Mouse (Mus musculus): ENCODE data around the gene Crabp1. TPM values are rescaled to one million over a fixed set of nuclear protein-coding genes. Genes with fewer than 3 reads are reported as not detected.
A peak's percentile ranks its signal among the peaks of the same experiment; 100 is the strongest.

Gene Crabp1
- polyA plus RNA-seq (2012; rRNA removed), result 0.29 and 1.1 TPM in 2 replicates

DNA sequence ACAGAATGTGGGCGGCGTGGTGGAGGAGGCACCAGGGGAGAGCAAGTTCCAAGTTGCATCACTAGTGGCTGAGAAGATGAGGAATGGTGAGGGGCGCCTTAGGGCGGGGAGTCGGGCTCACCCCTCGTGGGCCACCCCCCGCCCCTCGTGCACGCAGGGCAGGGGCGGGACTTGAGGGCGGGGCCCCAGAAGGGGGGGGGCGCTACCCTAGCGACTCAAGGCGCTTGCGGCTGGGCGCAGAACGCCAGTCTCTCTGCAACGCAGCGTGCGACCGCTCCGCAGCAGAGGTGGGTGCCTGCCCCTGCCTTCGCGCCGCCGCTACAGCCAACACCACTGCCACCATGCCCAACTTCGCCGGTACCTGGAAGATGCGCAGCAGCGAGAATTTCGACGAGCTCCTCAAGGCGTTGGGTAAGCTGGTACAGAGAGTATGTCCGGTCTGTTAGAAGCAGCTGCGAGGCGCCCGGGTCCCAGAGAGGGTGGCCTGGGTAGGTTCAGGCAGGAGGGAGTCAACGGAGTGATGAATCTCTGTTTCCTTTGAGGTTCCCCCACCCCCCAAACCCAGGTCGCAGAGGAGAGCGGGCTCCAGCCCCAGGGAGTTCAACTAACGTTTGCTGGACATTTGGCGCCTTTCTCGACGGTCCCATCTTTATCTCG, at the start of gene Crabp1:
TSS of gene Crabp1 (plus strand) at position 188 of the 657 bp plus-strand sequence.
- H3K27me3 ChIP-seq (replicated peaks; ENCODE audit: control insufficient read depth, insufficient read depth, low read length), result no peaks in the 10 kb centered on the region; the same call in 1 of the 2 replicates
- WGBS, result 2% methylated on average over 44 of the region's 45 CpGs
- H3K27ac ChIP-seq (ENCODE audit: insufficient read depth, low read depth, low read length), result no peak within 1 kb of the TSS
- DNase-seq, result no peak
- H3K4me1 ChIP-seq (ENCODE audit: control insufficient read depth, insufficient read depth, low read length), result no peaks in the 10 kb centered on the region
- H3K4me3 ChIP-seq (ENCODE audit: insufficient read depth, low read depth, low read length), result no peak within 1 kb of the TSS
- H3K36me3 ChIP-seq (ENCODE audit: control insufficient read depth, insufficient read depth, low read length), result no peaks in the 10 kb centered on the region
- no peak for TF ChIP-seq CTCF (conservative IDR thresholded peaks at IDR 0.05; ENCODE audit: insufficient read depth, insufficient read length, low read depth, low read length)

DNA sequence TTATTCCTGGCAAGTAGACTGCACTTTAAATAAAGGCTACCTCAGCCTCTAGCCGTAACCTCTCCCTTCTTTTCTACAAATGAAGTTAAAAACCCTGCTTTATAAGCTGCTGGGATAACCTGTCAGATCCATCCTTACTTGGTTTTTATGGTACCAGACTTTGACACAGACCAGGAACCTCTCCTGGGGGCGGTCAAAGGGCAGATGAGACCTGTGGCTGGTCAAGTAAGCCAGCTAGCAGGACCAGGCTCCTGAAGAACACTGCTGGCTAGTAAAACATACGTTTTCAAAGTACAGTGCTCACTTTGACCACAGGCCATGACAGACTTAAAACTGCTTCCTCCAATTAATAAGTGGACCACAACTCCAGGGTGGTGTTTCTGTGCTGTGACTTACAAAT, 48.8 kb upstream of the Crabp1 start:
- H3K27ac ChIP-seq (ENCODE audit: insufficient read depth, low read depth, low read length), result no peak overlapping the region
- H3K27me3 ChIP-seq (replicated peaks; ENCODE audit: control insufficient read depth, insufficient read depth, low read length), result no peaks in the 10 kb centered on the region
- H3K4me3 ChIP-seq (ENCODE audit: insufficient read depth, low read depth, low read length), result no peak overlapping the region
- peak; percentile 71 for DNase-seq
- H3K36me3 ChIP-seq (ENCODE audit: control insufficient read depth, insufficient read depth, low read length), result peaks cover 2% of the 10 kb centered on the region
- TF ChIP-seq POLR2A (IDR thresholded peaks at IDR 0.05; ENCODE audit: low read depth, low read length) (no peak), CTCF (conservative IDR thresholded peaks at IDR 0.05; ENCODE audit: insufficient read depth, insufficient read length, low read depth, low read length) (no peak)
- 55% methylated on average over 3 of the region's 3 CpGs for WGBS
- no peaks in the 10 kb centered on the region for H3K4me1 ChIP-seq (ENCODE audit: control insufficient read depth, insufficient read depth, low read length)

DNA sequence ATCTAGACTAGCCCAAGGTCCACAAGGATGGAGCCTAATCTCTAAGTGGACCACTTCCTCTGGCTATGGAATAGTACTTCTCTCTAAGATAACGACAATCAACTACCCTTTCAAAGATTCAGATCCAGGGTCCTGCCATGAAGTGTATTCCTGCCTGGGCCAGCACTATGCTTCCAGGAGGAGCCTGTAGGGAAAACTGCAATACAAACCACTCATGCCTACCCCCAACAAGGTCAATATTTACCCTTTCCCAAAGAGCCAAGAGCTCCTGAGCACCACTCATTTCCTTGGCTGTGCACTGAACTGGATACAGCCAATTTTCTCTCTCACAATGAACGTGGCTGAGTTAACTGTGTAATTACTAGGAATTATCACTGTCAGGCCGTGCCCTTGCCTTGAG, 47.0 kb upstream of the Crabp1 start:
- no peak overlapping the region for H3K27ac ChIP-seq (ENCODE audit: insufficient read depth, low read depth, low read length)
- TF ChIP-seq POLR2A (IDR thresholded peaks at IDR 0.05; ENCODE audit: low read depth, low read length) (no peak), CTCF (conservative IDR thresholded peaks at IDR 0.05; ENCODE audit: insufficient read depth, insufficient read length, low read depth, low read length) (no peak)
- DNase-seq, result no peak
- no peaks in the 10 kb centered on the region for H3K27me3 ChIP-seq (replicated peaks; ENCODE audit: control insufficient read depth, insufficient read depth, low read length)
- H3K36me3 ChIP-seq (ENCODE audit: control insufficient read depth, insufficient read depth, low read length), result peaks cover 2% of the 10 kb centered on the region
- WGBS, result 69% methylated on average over 3 of the region's 3 CpGs
- no peak overlapping the region for H3K4me3 ChIP-seq (ENCODE audit: insufficient read depth, low read depth, low read length)
- H3K4me1 ChIP-seq (ENCODE audit: control insufficient read depth, insufficient read depth, low read length), result no peaks in the 10 kb centered on the region

DNA sequence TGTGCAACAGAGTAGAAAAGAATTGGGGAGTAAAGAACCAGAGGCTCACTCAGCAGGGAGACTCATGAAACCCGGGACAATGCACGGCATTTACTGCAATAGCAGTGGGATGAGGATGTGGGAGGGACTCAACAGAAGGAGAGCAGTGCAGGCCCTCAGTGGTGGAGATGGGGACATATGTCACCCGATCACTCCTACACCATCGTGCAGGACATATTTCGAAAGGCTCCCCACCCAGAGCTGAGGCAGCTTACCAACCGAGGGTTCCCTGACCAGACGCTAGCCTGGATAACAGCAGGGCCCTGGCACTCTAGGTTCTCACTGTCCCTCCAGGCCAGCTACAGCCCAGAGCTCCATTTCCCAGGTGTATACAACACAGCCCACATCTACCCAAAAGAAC, 42.4 kb upstream of the Crabp1 start:
- no peak for DNase-seq
- Histone ChIP-seq H3K36me3 (ENCODE audit: control insufficient read depth, insufficient read depth, low read length) (peaks cover 8% of the 10 kb centered on the region), H3K27ac (ENCODE audit: insufficient read depth, low read depth, low read length) (no peak overlapping the region), H3K4me3 (ENCODE audit: insufficient read depth, low read depth, low read length) (no peak overlapping the region), H3K27me3 (replicated peaks; ENCODE audit: control insufficient read depth, insufficient read depth, low read length) (no peaks in the 10 kb centered on the region), H3K4me1 (ENCODE audit: control insufficient read depth, insufficient read depth, low read length) (no peaks in the 10 kb centered on the region)
- 62% methylated on average over 7 of the region's 7 CpGs for WGBS
- TF ChIP-seq POLR2A (IDR thresholded peaks at IDR 0.05; ENCODE audit: low read depth, low read length), result no peak
- TF ChIP-seq CTCF (conservative IDR thresholded peaks at IDR 0.05; ENCODE audit: insufficient read depth, insufficient read length, low read depth, low read length), result no peak

DNA sequence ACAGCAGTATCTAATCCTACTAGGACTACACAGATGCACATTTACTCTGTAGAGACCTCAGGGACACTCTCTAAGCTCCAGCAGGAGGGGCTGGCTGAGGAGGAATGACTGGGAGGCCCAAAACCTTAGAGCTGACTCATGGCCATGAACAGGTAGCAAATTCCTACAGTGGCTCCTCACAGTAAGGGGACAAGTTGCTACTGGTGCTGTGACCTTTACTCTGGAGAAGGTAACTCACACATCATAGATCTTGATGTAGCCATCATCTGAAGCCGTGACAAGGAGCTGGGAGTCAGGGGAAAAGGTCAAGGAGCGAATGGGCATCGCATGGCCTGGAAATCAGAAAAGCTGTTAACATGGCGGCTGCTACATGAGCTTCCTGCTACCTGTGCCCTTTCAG, 42.0 kb upstream of the Crabp1 start:
- no peak overlapping the region for H3K27ac ChIP-seq (ENCODE audit: insufficient read depth, low read depth, low read length)
- 85% methylated on average over 4 of the region's 4 CpGs for WGBS
- H3K4me3 ChIP-seq (ENCODE audit: insufficient read depth, low read depth, low read length), result no peak overlapping the region
- H3K27me3 ChIP-seq (replicated peaks; ENCODE audit: control insufficient read depth, insufficient read depth, low read length), result no peaks in the 10 kb centered on the region
- no peak for TF ChIP-seq CTCF (conservative IDR thresholded peaks at IDR 0.05; ENCODE audit: insufficient read depth, insufficient read length, low read depth, low read length)
- TF ChIP-seq POLR2A (IDR thresholded peaks at IDR 0.05; ENCODE audit: low read depth, low read length), result no peak
- peaks cover 12% of the 10 kb centered on the region for H3K36me3 ChIP-seq (ENCODE audit: control insufficient read depth, insufficient read depth, low read length)
- DNase-seq, result no peak
- H3K4me1 ChIP-seq (ENCODE audit: control insufficient read depth, insufficient read depth, low read length), result no peaks in the 10 kb centered on the region

DNA sequence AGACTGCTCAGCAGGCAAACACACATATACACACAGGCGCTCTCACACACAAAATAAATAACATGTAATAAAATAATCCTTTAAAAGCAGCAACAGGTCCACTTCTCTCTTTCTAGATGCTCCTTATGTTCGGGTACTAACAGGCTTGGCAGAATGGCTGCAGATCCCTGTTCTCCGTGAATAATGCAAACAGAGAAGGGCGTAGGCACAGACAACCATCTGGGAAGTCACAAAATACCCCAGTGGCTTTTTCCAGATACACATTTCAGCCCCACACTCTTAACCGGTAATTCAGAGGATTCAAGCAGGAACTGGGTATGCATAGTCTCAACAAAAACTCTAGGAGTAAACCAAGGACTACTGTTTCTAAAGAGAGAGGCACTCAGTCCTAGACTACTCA, 38.2 kb upstream of the Crabp1 start:
- H3K27me3 ChIP-seq (replicated peaks; ENCODE audit: control insufficient read depth, insufficient read depth, low read length), result no peaks in the 10 kb centered on the region
- DNase-seq, result no peak
- 87% methylated on average over 5 of the region's 5 CpGs for WGBS
- H3K27ac ChIP-seq (ENCODE audit: insufficient read depth, low read depth, low read length), result no peak overlapping the region
- no peaks in the 10 kb centered on the region for H3K4me1 ChIP-seq (ENCODE audit: control insufficient read depth, insufficient read depth, low read length)
- H3K36me3 ChIP-seq (ENCODE audit: control insufficient read depth, insufficient read depth, low read length), result peaks cover 15% of the 10 kb centered on the region
- TF ChIP-seq CTCF (conservative IDR thresholded peaks at IDR 0.05; ENCODE audit: insufficient read depth, insufficient read length, low read depth, low read length) (no peak), POLR2A (IDR thresholded peaks at IDR 0.05; ENCODE audit: low read depth, low read length) (no peak)
- H3K4me3 ChIP-seq (ENCODE audit: insufficient read depth, low read depth, low read length), result no peak overlapping the region

DNA sequence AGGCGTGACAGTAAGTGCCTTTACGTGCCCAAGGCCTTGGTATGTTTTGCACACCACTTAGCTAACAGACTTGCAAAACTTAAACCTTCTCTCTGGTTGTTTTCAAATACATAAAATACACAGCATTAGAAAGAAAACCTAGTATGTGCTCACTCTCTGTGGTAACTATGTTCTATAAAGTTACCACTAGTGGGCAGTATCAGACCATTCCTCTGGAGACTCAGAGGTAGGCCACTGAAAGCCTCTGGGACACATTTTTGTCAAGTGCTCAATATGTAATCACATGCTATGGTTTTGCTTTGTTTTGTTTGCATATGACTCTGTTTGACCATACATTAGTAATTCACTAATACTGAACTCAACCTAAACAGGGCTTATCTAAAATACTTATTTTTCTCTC, 32.4 kb upstream of the Crabp1 start:
- TF ChIP-seq CTCF (conservative IDR thresholded peaks at IDR 0.05; ENCODE audit: insufficient read depth, insufficient read length, low read depth, low read length) (no peak), POLR2A (IDR thresholded peaks at IDR 0.05; ENCODE audit: low read depth, low read length) (no peak)
- 95% methylated on average over 2 of the region's 2 CpGs for WGBS
- Histone ChIP-seq H3K27ac (ENCODE audit: insufficient read depth, low read depth, low read length) (no peak overlapping the region), H3K36me3 (ENCODE audit: control insufficient read depth, insufficient read depth, low read length) (peaks cover 7% of the 10 kb centered on the region), H3K27me3 (replicated peaks; ENCODE audit: control insufficient read depth, insufficient read depth, low read length) (no peaks in the 10 kb centered on the region), H3K4me1 (ENCODE audit: control insufficient read depth, insufficient read depth, low read length) (peaks cover 6% of the 10 kb centered on the region; the same call in 1 of the 2 replicates), H3K4me3 (ENCODE audit: insufficient read depth, low read depth, low read length) (no peak overlapping the region)
- DNase-seq, result peak; percentile 27

Data from kidney, adult 2 months (tissue).